Mouse (Mus musculus): ENCODE measurements at regions not wholly inside any gene's neighbourhood (a gene's known extent, or its start where the extent isn't known, plus 50 kb on each side); places are given as distances from the start of the nearest gene placed in this dataset.
A peak's percentile ranks its signal among the peaks of the same experiment; 100 is the strongest.

- WGBS = 66% methylated on average over 7 of the region's 7 CpGs
- no peaks in the 10 kb centered on the region for H3K4me1 ChIP-seq (ENCODE audit: control insufficient read depth, insufficient read depth, low read depth, low read length)
Measured at GRCm38 (mm10) chr14:105643285-105643957, 253.2 kb downstream of the Spry2 start.

GRCm38 (mm10) chr14:105632335-105632734 is 264.3 kb downstream of the Spry2 start:
- Histone ChIP-seq H3K9ac (ENCODE audit: low read depth, low read length) (no peak overlapping the region), H3K36me3 (ENCODE audit: control insufficient read depth, insufficient read depth, low read length) (no peaks in the 10 kb centered on the region), H3K27me3 (replicated peaks; ENCODE audit: control insufficient read depth, insufficient read depth, low read length) (no peaks in the 10 kb centered on the region), H3K9me3 (ENCODE audit: control insufficient read depth, low read length) (no peaks in the 10 kb centered on the region), H3K27ac (ENCODE audit: low read depth, low read length) (peak overlapping the region; percentile 76), H3K4me3 (ENCODE audit: low read length) (no peak overlapping the region), H3K4me1 (ENCODE audit: control insufficient read depth, insufficient read depth, low read depth, low read length) (peaks cover 12% of the 10 kb centered on the region), H3K4me2 (ENCODE audit: low read length) (no peak overlapping the region)
- no peak for ATAC-seq
- WGBS = 94% methylated on average over 4 of the region's 4 CpGs

More at GRCm38 (mm10) chr14:105643285-105643957, 253.2 kb downstream of the Spry2 start:
- Histone ChIP-seq H3K27ac (ENCODE audit: low read depth, low read length) (no peak overlapping the region), H3K27me3 (replicated peaks; ENCODE audit: control insufficient read depth, insufficient read depth, low read length) (no peaks in the 10 kb centered on the region), H3K9ac (ENCODE audit: low read depth, low read length) (no peak overlapping the region), H3K9me3 (ENCODE audit: control insufficient read depth, low read length) (no peaks in the 10 kb centered on the region), H3K36me3 (ENCODE audit: control insufficient read depth, insufficient read depth, low read length) (no peaks in the 10 kb centered on the region), H3K4me2 (ENCODE audit: low read length) (peak overlapping the region; percentile 13; the same call in 1 of the 2 replicates), H3K4me3 (ENCODE audit: low read length) (no peak overlapping the region)
- peak; percentile 92 for ATAC-seq

- H3K4me2 ChIP-seq (ENCODE audit: low read length) = peak overlapping the region; percentile 48; the same call in 1 of the 2 replicates
- no peaks in the 10 kb centered on the region for H3K9me3 ChIP-seq (ENCODE audit: control insufficient read depth, low read length)
- 34% methylated on average over 5 of the region's 5 CpGs for WGBS
- H3K36me3 ChIP-seq (ENCODE audit: control insufficient read depth, insufficient read depth, low read length) = no peaks in the 10 kb centered on the region
- peaks cover 12% of the 10 kb centered on the region for H3K4me1 ChIP-seq (ENCODE audit: control insufficient read depth, insufficient read depth, low read depth, low read length)
- H3K27me3 ChIP-seq (replicated peaks; ENCODE audit: control insufficient read depth, insufficient read depth, low read length) = no peaks in the 10 kb centered on the region
- peak; percentile 77 for ATAC-seq
- H3K27ac ChIP-seq (ENCODE audit: low read depth, low read length) = peak overlapping the region; percentile 76
- no peak overlapping the region for H3K4me3 ChIP-seq (ENCODE audit: low read length)
- no peak overlapping the region; the same call in 1 of the 2 replicates for H3K9ac ChIP-seq (ENCODE audit: low read depth, low read length)
Measured at GRCm38 (mm10) chr14:105631681-105632031, 265.0 kb downstream of the Spry2 start.

- Histone ChIP-seq H3K4me1 (ENCODE audit: control insufficient read depth, insufficient read depth, low read depth, low read length) (peaks cover 12% of the 10 kb centered on the region), H3K9me3 (ENCODE audit: control insufficient read depth, low read length) (no peaks in the 10 kb centered on the region), H3K27me3 (replicated peaks; ENCODE audit: control insufficient read depth, insufficient read depth, low read length) (no peaks in the 10 kb centered on the region), H3K36me3 (ENCODE audit: control insufficient read depth, insufficient read depth, low read length) (no peaks in the 10 kb centered on the region), H3K4me2 (ENCODE audit: low read length) (peak overlapping the region; percentile 48), H3K27ac (ENCODE audit: low read depth, low read length) (peak overlapping the region; percentile 76), H3K9ac (ENCODE audit: low read depth, low read length) (peak overlapping the region; percentile 3), H3K4me3 (ENCODE audit: low read length) (peak overlapping the region; percentile 11; the same call in 1 of the 2 replicates)
- WGBS = 15% methylated on average over 9 of the region's 9 CpGs
- ATAC-seq = peak; percentile 91
Measured at GRCm38 (mm10) chr14:105630867-105631680, 265.5 kb downstream of the Spry2 start.

- H3K4me2 ChIP-seq (ENCODE audit: low read length) = peak overlapping the region; percentile 31
- ATAC-seq = peak; percentile 54
- H3K27me3 ChIP-seq (replicated peaks; ENCODE audit: control insufficient read depth, insufficient read depth, low read length) = no peaks in the 10 kb centered on the region
- H3K27ac ChIP-seq (ENCODE audit: low read depth, low read length) = peak overlapping the region; percentile 76
- no peak overlapping the region for H3K4me3 ChIP-seq (ENCODE audit: low read length)
- WGBS = 48% methylated on average over 5 of the region's 5 CpGs
- H3K36me3 ChIP-seq (ENCODE audit: control insufficient read depth, insufficient read depth, low read length) = no peaks in the 10 kb centered on the region
- H3K4me1 ChIP-seq (ENCODE audit: control insufficient read depth, insufficient read depth, low read depth, low read length) = peaks cover 12% of the 10 kb centered on the region
- H3K9me3 ChIP-seq (ENCODE audit: control insufficient read depth, low read length) = no peaks in the 10 kb centered on the region
- H3K9ac ChIP-seq (ENCODE audit: low read depth, low read length) = no peak overlapping the region
Measured at GRCm38 (mm10) chr14:105630444-105630843, 266.2 kb downstream of the Spry2 start.

- H3K36me3 ChIP-seq (ENCODE audit: control insufficient read depth, insufficient read depth, low read length) = no peaks in the 10 kb centered on the region
- no peaks in the 10 kb centered on the region for H3K27me3 ChIP-seq (replicated peaks; ENCODE audit: control insufficient read depth, insufficient read depth, low read length)
- no peak overlapping the region for H3K4me2 ChIP-seq (ENCODE audit: low read length)
- H3K9ac ChIP-seq (ENCODE audit: low read depth, low read length) = no peak overlapping the region
- peaks cover 12% of the 10 kb centered on the region for H3K4me1 ChIP-seq (ENCODE audit: control insufficient read depth, insufficient read depth, low read depth, low read length)
- no peak overlapping the region for H3K27ac ChIP-seq (ENCODE audit: low read depth, low read length)
- 65% methylated on average over 3 of the region's 3 CpGs for WGBS
- ATAC-seq = no peak
- no peak overlapping the region for H3K4me3 ChIP-seq (ENCODE audit: low read length)
- no peaks in the 10 kb centered on the region for H3K9me3 ChIP-seq (ENCODE audit: control insufficient read depth, low read length)
Measured at GRCm38 (mm10) chr14:105628673-105629072, 267.9 kb downstream of the Spry2 start.

- Histone ChIP-seq H3K27ac (ENCODE audit: low read depth, low read length) (no peak overlapping the region), H3K36me3 (ENCODE audit: control insufficient read depth, insufficient read depth, low read length) (no peaks in the 10 kb centered on the region), H3K4me3 (ENCODE audit: low read length) (no peak overlapping the region), H3K27me3 (replicated peaks; ENCODE audit: control insufficient read depth, insufficient read depth, low read length) (no peaks in the 10 kb centered on the region), H3K4me2 (ENCODE audit: low read length) (no peak overlapping the region), H3K4me1 (ENCODE audit: control insufficient read depth, insufficient read depth, low read depth, low read length) (no peaks in the 10 kb centered on the region), H3K9ac (ENCODE audit: low read depth, low read length) (no peak overlapping the region), H3K9me3 (ENCODE audit: control insufficient read depth, low read length) (no peaks in the 10 kb centered on the region)
- ATAC-seq = no peak
- 65% methylated on average over 7 of the region's 7 CpGs for WGBS
Measured at GRCm38 (mm10) chr14:105624387-105624786, 272.2 kb downstream of the Spry2 start.

GRCm38 (mm10) chr14:105622166-105622565 is 274.5 kb downstream of the Spry2 start:
- H3K4me3 ChIP-seq (ENCODE audit: low read length) = no peak overlapping the region
- H3K27ac ChIP-seq (ENCODE audit: low read depth, low read length) = no peak overlapping the region
- no peaks in the 10 kb centered on the region for H3K27me3 ChIP-seq (replicated peaks; ENCODE audit: control insufficient read depth, insufficient read depth, low read length)
- 96% methylated on average over 5 of the region's 5 CpGs for WGBS
- ATAC-seq = no peak
- H3K4me2 ChIP-seq (ENCODE audit: low read length) = no peak overlapping the region
- H3K36me3 ChIP-seq (ENCODE audit: control insufficient read depth, insufficient read depth, low read length) = no peaks in the 10 kb centered on the region
- no peaks in the 10 kb centered on the region for H3K9me3 ChIP-seq (ENCODE audit: control insufficient read depth, low read length)
- no peaks in the 10 kb centered on the region for H3K4me1 ChIP-seq (ENCODE audit: control insufficient read depth, insufficient read depth, low read depth, low read length)
- H3K9ac ChIP-seq (ENCODE audit: low read depth, low read length) = no peak overlapping the region

GRCm38 (mm10) chr14:105621124-105621523 is 275.5 kb downstream of the Spry2 start:
- no peak overlapping the region for H3K4me2 ChIP-seq (ENCODE audit: low read length)
- 58% methylated on average over 6 of the region's 6 CpGs for WGBS
- no peaks in the 10 kb centered on the region for H3K36me3 ChIP-seq (ENCODE audit: control insufficient read depth, insufficient read depth, low read length)
- no peak overlapping the region for H3K9ac ChIP-seq (ENCODE audit: low read depth, low read length)
- H3K9me3 ChIP-seq (ENCODE audit: control insufficient read depth, low read length) = no peaks in the 10 kb centered on the region
- H3K4me3 ChIP-seq (ENCODE audit: low read length) = no peak overlapping the region
- no peak overlapping the region for H3K27ac ChIP-seq (ENCODE audit: low read depth, low read length)
- no peaks in the 10 kb centered on the region for H3K4me1 ChIP-seq (ENCODE audit: control insufficient read depth, insufficient read depth, low read depth, low read length)
- peak; percentile 67 for ATAC-seq
- H3K27me3 ChIP-seq (replicated peaks; ENCODE audit: control insufficient read depth, insufficient read depth, low read length) = no peaks in the 10 kb centered on the region
